Mouse (Mus musculus): ENCODE data around the gene Srd5a3. TPM values are rescaled to one million over a fixed set of nuclear protein-coding genes. Genes with fewer than 3 reads are reported as not detected.

Gene Srd5a3
- polyA plus RNA-seq, 1 experiment from 2014 or later: 31.0 TPM

DNA sequence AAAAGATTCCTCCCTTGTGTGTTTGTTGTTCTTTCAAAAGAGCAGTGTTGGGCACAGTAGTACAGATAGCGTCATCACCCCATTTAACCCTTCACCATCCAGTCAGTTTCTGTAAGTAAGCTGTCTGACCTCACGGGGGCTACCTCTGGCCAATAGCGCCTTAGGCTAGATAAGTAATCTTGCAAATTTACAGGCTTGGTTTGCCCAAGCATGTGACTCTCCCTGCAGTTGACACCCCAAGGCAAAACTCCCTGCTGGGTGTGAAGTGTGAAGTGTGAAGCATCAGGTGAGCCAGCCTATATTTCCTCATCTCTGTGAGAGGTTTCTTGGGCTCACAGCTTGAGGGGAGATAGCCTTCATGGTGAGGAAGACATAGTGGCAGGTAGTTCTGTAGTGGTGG lies 20.0 kb downstream of the Srd5a3 start:
- H3K9me3 ChIP-seq (ENCODE audit: control insufficient read depth, low read length): no peaks in the 10 kb centered on the region
- no peak overlapping the region for H3K4me2 ChIP-seq (ENCODE audit: low read depth, low read length)
- no peaks in the 10 kb centered on the region for H3K4me1 ChIP-seq (ENCODE audit: control insufficient read depth, insufficient read depth, low read length)
- no peaks in the 10 kb centered on the region for H3K27me3 ChIP-seq (replicated peaks; ENCODE audit: control insufficient read depth, insufficient read depth, low read length)
- ATAC-seq (ENCODE audit: low read depth) (no peak), DNase-seq (ENCODE audit: low spot score) (no peak)
- H3K9ac ChIP-seq (ENCODE audit: low read depth, low read length): no peak overlapping the region
- H3K27ac ChIP-seq (replicated peaks; ENCODE audit: low read depth, low read length): no peak overlapping the region
- H3K36me3 ChIP-seq (ENCODE audit: control insufficient read depth, insufficient read depth, low read length): peaks cover 8% of the 10 kb centered on the region; the same call in 1 of the 2 replicates
- H3K4me3 ChIP-seq (ENCODE audit: low read depth, low read length): no peak overlapping the region
- whole genome bisulfite sequencing: 58% methylated on average over 3 of the region's 3 CpGs

DNA sequence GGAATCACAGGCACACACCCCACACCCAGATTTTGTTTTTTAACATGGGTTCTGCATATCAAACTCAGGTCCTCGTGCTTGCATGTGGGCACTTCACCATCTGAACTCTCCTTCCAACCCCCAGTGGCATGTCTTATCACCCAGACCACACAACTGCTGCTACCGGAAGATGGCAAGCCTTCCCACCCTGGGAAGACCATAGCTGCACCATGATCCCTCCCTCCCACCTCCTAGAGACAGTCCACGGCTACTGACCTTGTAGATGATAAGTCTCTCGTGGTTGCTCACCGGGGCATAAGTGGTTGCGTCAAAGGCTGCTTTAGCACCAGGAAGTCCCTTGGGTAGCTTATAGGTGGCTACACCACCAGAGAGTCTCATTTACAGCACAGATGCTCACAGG lies 21.4 kb downstream of the Srd5a3 start:
- Histone ChIP-seq H3K27me3 (replicated peaks; ENCODE audit: control insufficient read depth, insufficient read depth, low read length) (no peaks in the 10 kb centered on the region), H3K4me2 (ENCODE audit: low read depth, low read length) (no peak overlapping the region), H3K9me3 (ENCODE audit: control insufficient read depth, low read length) (no peaks in the 10 kb centered on the region), H3K36me3 (ENCODE audit: control insufficient read depth, insufficient read depth, low read length) (0 out of 2 replicates have a peak, but pooled peaks cover 1% of the 10 kb centered on the region), H3K4me3 (ENCODE audit: low read depth, low read length) (no peak overlapping the region), H3K4me1 (ENCODE audit: control insufficient read depth, insufficient read depth, low read length) (no peaks in the 10 kb centered on the region), H3K27ac (replicated peaks; ENCODE audit: low read depth, low read length) (no peak overlapping the region), H3K9ac (ENCODE audit: low read depth, low read length) (no peak overlapping the region)
- DNase-seq (ENCODE audit: low spot score) (no peak), ATAC-seq (ENCODE audit: low read depth) (no peak)
- 89% methylated on average over 6 of the region's 6 CpGs for WGBS

DNA sequence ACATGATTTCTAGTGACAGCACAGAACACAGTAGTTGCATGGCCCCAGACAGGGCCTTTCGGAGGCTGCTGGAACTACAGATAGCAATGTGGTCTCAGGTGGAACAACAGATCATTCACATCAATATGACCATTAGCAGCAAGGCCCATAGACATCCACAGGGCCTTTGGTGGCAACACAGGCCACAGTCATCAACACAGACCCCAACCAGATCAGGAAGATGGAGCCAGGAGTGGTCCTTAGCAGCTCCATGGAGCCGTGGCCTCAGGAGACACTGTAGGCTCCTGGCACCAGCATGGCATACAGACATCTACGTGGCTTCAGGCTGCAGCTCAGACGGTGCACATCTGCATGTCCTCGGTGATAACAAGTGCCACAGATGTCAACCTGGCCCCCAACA lies 22.9 kb downstream of the Srd5a3 start:
- H3K4me3 ChIP-seq (ENCODE audit: low read depth, low read length): no peak overlapping the region
- no peak for ATAC-seq (ENCODE audit: low read depth)
- no peak overlapping the region for H3K9ac ChIP-seq (ENCODE audit: low read depth, low read length)
- DNase-seq (ENCODE audit: low spot score): no peak
- no peak overlapping the region for H3K27ac ChIP-seq (replicated peaks; ENCODE audit: low read depth, low read length)
- no peaks in the 10 kb centered on the region for H3K4me1 ChIP-seq (ENCODE audit: control insufficient read depth, insufficient read depth, low read length)
- 75% methylated on average over 5 of the region's 5 CpGs for WGBS
- H3K36me3 ChIP-seq (ENCODE audit: control insufficient read depth, insufficient read depth, low read length): no peaks in the 10 kb centered on the region
- no peak overlapping the region for H3K4me2 ChIP-seq (ENCODE audit: low read depth, low read length)
- H3K27me3 ChIP-seq (replicated peaks; ENCODE audit: control insufficient read depth, insufficient read depth, low read length): no peaks in the 10 kb centered on the region
- H3K9me3 ChIP-seq (ENCODE audit: control insufficient read depth, low read length): no peaks in the 10 kb centered on the region

DNA sequence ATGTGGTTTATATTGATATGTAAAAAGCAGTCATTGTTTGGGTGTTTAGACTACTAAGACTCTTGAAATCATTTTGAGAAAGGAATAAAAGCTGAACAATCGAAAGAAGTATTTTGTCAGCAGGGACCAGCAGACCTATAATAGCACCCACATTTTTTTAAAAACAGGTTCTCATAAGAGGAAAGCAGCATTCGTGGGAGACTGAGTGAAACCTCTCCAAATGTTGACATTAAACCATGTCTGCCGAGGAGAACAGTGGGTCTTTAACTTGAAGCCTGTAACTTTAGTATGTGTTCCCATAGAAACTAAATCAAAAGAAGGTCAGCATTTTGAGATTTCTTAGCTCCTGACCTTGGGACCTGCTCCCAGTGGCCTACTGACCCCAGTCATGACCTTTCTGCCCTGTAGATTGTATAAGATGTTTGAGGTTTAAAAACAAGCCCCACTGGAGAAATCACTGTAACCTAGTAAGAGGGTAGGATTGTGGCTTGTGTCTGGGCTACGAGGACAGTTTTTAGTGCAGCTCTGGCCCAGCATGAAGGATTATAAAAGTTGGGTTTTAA lies 23.8 kb downstream of the Srd5a3 start:
- WGBS: 27% methylated on average over 4 of the region's 4 CpGs
- Histone ChIP-seq H3K36me3 (ENCODE audit: control insufficient read depth, insufficient read depth, low read length) (no peaks in the 10 kb centered on the region), H3K27me3 (replicated peaks; ENCODE audit: control insufficient read depth, insufficient read depth, low read length) (no peaks in the 10 kb centered on the region), H3K27ac (replicated peaks; ENCODE audit: low read depth, low read length) (no peak overlapping the region), H3K9me3 (ENCODE audit: control insufficient read depth, low read length) (no peaks in the 10 kb centered on the region), H3K9ac (ENCODE audit: low read depth, low read length) (no peak overlapping the region), H3K4me3 (ENCODE audit: low read depth, low read length) (no peak overlapping the region), H3K4me1 (ENCODE audit: control insufficient read depth, insufficient read depth, low read length) (no peaks in the 10 kb centered on the region), H3K4me2 (ENCODE audit: low read depth, low read length) (no peak overlapping the region)
- DNase-seq (ENCODE audit: low spot score): no peak
- ATAC-seq (ENCODE audit: low read depth): no peak

DNA sequence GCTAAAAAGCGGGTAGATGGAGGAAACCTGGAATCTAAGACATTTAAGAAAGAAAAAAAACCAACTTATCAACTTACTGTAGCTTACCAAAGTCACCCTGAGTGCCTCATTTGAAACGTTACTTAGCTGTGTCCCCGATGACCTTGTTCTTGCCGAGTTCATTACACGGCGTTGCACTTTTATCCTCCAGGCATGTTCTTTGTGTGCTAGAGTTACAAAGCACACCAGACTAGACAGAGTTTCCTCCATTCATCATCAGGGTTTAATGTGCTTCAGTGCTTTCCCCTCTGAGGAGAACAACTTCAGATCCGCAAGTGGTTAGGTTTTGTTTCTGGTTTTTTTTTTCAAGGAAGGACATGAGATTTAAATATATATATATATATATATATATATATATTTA lies 24.8 kb downstream of the Srd5a3 start:
- DNase-seq (ENCODE audit: low spot score) (no peak), ATAC-seq (ENCODE audit: low read depth) (no peak)
- 32% methylated on average over 7 of the region's 7 CpGs for WGBS
- Histone ChIP-seq H3K27ac (replicated peaks; ENCODE audit: low read depth, low read length) (no peak overlapping the region), H3K9ac (ENCODE audit: low read depth, low read length) (no peak overlapping the region), H3K4me1 (ENCODE audit: control insufficient read depth, insufficient read depth, low read length) (no peaks in the 10 kb centered on the region), H3K36me3 (ENCODE audit: control insufficient read depth, insufficient read depth, low read length) (no peaks in the 10 kb centered on the region), H3K4me3 (ENCODE audit: low read depth, low read length) (no peak overlapping the region), H3K9me3 (ENCODE audit: control insufficient read depth, low read length) (no peaks in the 10 kb centered on the region), H3K4me2 (ENCODE audit: low read depth, low read length) (no peak overlapping the region), H3K27me3 (replicated peaks; ENCODE audit: control insufficient read depth, insufficient read depth, low read length) (no peaks in the 10 kb centered on the region)

DNA sequence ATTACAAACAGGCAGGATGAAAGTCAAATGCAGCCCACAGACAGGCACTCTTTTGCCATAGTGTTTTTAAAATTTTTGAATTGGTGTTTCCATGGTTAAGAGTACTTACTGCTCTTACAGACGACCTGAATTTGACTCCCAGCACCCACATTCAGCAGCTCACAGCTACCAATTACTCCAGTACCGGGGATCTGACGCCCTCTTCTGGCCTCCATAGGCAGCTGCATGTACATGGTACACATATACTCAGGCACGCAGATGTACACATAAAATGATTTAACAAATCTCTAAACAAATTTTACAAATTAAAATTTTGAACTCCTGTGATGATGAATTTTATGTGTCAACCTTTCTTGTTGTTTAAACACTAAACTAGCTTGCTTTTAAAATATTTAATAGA lies 30.5 kb downstream of the Srd5a3 start:
- H3K9me3 ChIP-seq (ENCODE audit: control insufficient read depth, low read length): no peaks in the 10 kb centered on the region
- no peaks in the 10 kb centered on the region for H3K36me3 ChIP-seq (ENCODE audit: control insufficient read depth, insufficient read depth, low read length)
- no peaks in the 10 kb centered on the region for H3K27me3 ChIP-seq (replicated peaks; ENCODE audit: control insufficient read depth, insufficient read depth, low read length)
- no peak overlapping the region for H3K9ac ChIP-seq (ENCODE audit: low read depth, low read length)
- no peak for DNase-seq (ENCODE audit: low spot score)
- ATAC-seq (ENCODE audit: low read depth): no peak
- WGBS: 71% methylated on average over 4 of the region's 4 CpGs
- no peak overlapping the region for H3K27ac ChIP-seq (replicated peaks; ENCODE audit: low read depth, low read length)
- no peaks in the 10 kb centered on the region for H3K4me1 ChIP-seq (ENCODE audit: control insufficient read depth, insufficient read depth, low read length)
- H3K4me3 ChIP-seq (ENCODE audit: low read depth, low read length): no peak overlapping the region
- no peak overlapping the region for H3K4me2 ChIP-seq (ENCODE audit: low read depth, low read length)

DNA sequence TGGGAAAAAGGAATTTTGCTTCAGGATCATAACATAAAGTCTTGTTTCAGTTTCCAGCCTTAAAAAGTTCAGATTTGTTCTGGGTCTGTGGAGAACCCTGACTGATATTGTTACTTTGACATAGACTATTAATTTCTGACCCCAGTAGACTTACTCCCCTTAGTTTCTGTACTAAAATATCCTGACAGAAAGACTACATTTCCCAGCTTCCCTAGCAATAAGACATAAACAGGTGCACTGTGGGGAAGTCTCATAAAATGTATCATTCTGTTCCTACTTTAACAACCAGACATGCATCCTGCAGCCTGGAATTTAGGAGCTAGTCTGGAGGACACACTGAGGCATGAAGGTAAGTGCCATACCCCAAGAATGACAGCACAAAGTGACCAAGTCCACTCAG lies 31.0 kb downstream of the Srd5a3 start:
- no peak overlapping the region for H3K4me2 ChIP-seq (ENCODE audit: low read depth, low read length)
- no peak overlapping the region for H3K4me3 ChIP-seq (ENCODE audit: low read depth, low read length)
- no peaks in the 10 kb centered on the region; the same call in 1 of the 2 replicates for H3K4me1 ChIP-seq (ENCODE audit: control insufficient read depth, insufficient read depth, low read length)
- ATAC-seq (ENCODE audit: low read depth) (no peak), DNase-seq (ENCODE audit: low spot score) (no peak)
- no peaks in the 10 kb centered on the region for H3K36me3 ChIP-seq (ENCODE audit: control insufficient read depth, insufficient read depth, low read length)
- H3K9ac ChIP-seq (ENCODE audit: low read depth, low read length): no peak overlapping the region
- H3K27ac ChIP-seq (replicated peaks; ENCODE audit: low read depth, low read length): no peak overlapping the region
- H3K9me3 ChIP-seq (ENCODE audit: control insufficient read depth, low read length): no peaks in the 10 kb centered on the region
- H3K27me3 ChIP-seq (replicated peaks; ENCODE audit: control insufficient read depth, insufficient read depth, low read length): no peaks in the 10 kb centered on the region

DNA sequence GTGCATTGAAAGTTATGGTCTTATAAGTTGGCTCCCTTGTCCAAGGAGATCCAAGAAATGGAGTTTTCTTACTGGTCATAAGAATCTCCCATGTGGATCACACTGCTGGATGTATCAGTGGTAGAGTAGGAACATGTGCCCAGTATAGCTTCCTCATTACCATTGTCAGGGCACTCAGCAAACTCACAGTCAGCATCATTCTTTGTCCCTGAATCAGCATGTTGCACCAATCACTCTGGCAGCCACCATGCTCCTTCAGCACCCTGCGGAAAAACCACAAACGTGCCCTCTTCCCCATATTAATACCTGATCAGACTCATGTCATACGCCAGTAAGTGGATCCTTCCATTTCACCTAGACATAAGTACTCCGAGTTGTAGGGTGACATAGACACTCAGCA lies 35.0 kb downstream of the Srd5a3 start:
- Histone ChIP-seq H3K9me3 (ENCODE audit: control insufficient read depth, low read length) (no peaks in the 10 kb centered on the region), H3K36me3 (ENCODE audit: control insufficient read depth, insufficient read depth, low read length) (no peaks in the 10 kb centered on the region), H3K4me2 (ENCODE audit: low read depth, low read length) (no peak overlapping the region), H3K27ac (replicated peaks; ENCODE audit: low read depth, low read length) (no peak overlapping the region), H3K27me3 (replicated peaks; ENCODE audit: control insufficient read depth, insufficient read depth, low read length) (no peaks in the 10 kb centered on the region), H3K4me3 (ENCODE audit: low read depth, low read length) (no peak overlapping the region), H3K9ac (ENCODE audit: low read depth, low read length) (no peak overlapping the region), H3K4me1 (ENCODE audit: control insufficient read depth, insufficient read depth, low read length) (peaks cover 4% of the 10 kb centered on the region)
- DNase-seq (ENCODE audit: low spot score): no peak
- no peak for ATAC-seq (ENCODE audit: low read depth)
- 84% methylated on average over 4 of the region's 4 CpGs for WGBS

DNA sequence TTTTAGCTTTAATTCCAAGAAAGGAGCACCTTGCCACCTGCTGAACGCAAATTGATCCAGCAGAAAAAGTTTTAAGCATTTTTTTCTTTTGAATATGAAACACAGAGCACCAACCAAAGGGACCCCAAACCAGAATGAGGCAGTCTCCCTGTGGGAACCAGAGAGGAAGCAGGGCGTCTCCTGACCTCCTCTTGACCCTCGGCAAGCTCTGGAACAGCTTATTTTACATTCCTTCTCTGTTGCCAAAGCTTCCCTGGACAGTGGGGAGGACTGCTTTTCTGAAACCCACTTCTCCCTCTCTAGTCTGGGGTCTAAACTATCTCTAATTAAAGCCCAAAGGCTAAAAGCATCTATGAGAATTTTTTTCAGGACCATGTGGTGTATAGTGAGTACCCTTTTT lies 36.3 kb downstream of the Srd5a3 start:
- H3K27ac ChIP-seq (replicated peaks; ENCODE audit: low read depth, low read length): no peak overlapping the region
- peak overlapping the region; percentile 20; the same call in 1 of the 2 replicates for H3K4me2 ChIP-seq (ENCODE audit: low read depth, low read length)
- no peak overlapping the region for H3K9ac ChIP-seq (ENCODE audit: low read depth, low read length)
- ATAC-seq (ENCODE audit: low read depth) (peak; percentile 74; the same call in 1 of the 2 replicates), DNase-seq (ENCODE audit: low spot score) (peak; percentile 56)
- no peaks in the 10 kb centered on the region for H3K9me3 ChIP-seq (ENCODE audit: control insufficient read depth, low read length)
- WGBS: 26% methylated on average over 3 of the region's 3 CpGs
- peaks cover 4% of the 10 kb centered on the region for H3K4me1 ChIP-seq (ENCODE audit: control insufficient read depth, insufficient read depth, low read length)
- H3K27me3 ChIP-seq (replicated peaks; ENCODE audit: control insufficient read depth, insufficient read depth, low read length): no peaks in the 10 kb centered on the region
- no peak overlapping the region for H3K4me3 ChIP-seq (ENCODE audit: low read depth, low read length)
- H3K36me3 ChIP-seq (ENCODE audit: control insufficient read depth, insufficient read depth, low read length): no peaks in the 10 kb centered on the region

Data from embryonic facial prominence, embryonic 14.5 days (tissue).